Mouse (Mus musculus) thymus, adult 2 months (tissue): Measurements from ENCODE around the gene Tmem267.
"Not testable (repeated sequence)": the region's sequence is repeated elsewhere in the genome, so short reads cannot be mapped to it uniquely, and the experiment has no call there.

Source experiments
- CTCF ChIP-seq: fragments of 200-500 bp; IDR thresholded peaks from 2 replicates; pipeline ENCODE4 v1.5.1; 2012; ENCODE audit warnings: mild to moderate bottlenecking, control low read depth, low read length, moderate library complexity, borderline replicate concordance; ENCODE audit not compliant: control insufficient read depth, poor library complexity, insufficient read depth; ENCODE audit errors: extremely low read depth
- POLR2A ChIP-seq: fragments of 200-500 bp; IDR thresholded peaks from 2 replicates; pipeline ENCODE4 v1.6.1; 2012; ENCODE audit warnings: mild to moderate bottlenecking, low read length, control low read depth, moderate library complexity; ENCODE audit not compliant: control insufficient read depth, poor library complexity, insufficient read depth; ENCODE audit errors: extremely low read depth

- TF ChIP-seq POLR2A, CTCF: not testable (repeated sequence)
Observed at GRCm38 (mm10) chr13:119604322-119604721, 116.5 kb downstream of the Tmem267 start.
